ENCODE assay signal across 8 mouse cellular contexts in the genomic region with DNA sequence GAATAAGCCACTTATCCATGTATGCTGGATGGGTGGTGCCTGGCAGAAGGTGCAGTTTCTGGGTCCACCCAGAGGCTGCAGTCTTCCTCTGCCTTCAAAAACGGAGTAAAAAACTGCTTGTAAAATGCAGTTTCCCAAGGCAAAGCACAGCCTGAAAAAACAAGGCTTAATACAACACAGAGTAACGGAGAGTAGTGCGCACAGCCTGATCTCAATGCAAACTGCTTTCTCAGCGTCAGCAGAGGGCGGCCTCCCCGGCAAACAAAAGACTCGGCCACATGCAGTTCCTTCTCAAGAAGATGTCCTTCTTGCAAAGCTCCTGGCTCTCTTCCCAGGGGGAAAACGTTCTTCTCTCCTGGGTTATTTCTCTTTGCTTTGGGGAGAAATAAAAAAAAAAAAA.
DNase-seq lines count a peak whose midpoint lies in the region; ATAC-seq and TF ChIP-seq lines count a peak whose summit lies in the region.

No protein-coding gene starts in this region.

- H3K27me3 ChIP-seq in kidney, adult 2 months (replicated peaks; ENCODE audit: control insufficient read depth, insufficient read depth, low read length): no peaks in the 10 kb centered on the region
- H3K27me3 ChIP-seq in heart, adult 2 months (ENCODE audit: control insufficient read depth, insufficient read depth, low read length): no peaks in the 10 kb centered on the region
- peaks cover 4% of the 10 kb centered on the region; the same call in 1 of the 2 replicates for H3K27me3 ChIP-seq in kidney, embryonic 15.5 days
- H3K27me3 ChIP-seq in small intestine, adult 2 months (ENCODE audit: control insufficient read depth, insufficient read depth, low read length): no peaks in the 10 kb centered on the region

- no peak overlapping the region for H3K27ac ChIP-seq in kidney, adult 2 months (ENCODE audit: insufficient read depth, low read depth, low read length)
- H3K27ac ChIP-seq in heart, adult 2 months: no peak overlapping the region
- H3K27ac ChIP-seq in kidney, embryonic 15.5 days: no peak overlapping the region
- no peak overlapping the region for H3K27ac ChIP-seq in small intestine, adult 2 months (ENCODE audit: insufficient read depth, low read depth, low read length)

- no peak for ATAC-seq in kidney, embryonic 15.5 days (replicated peaks; ENCODE audit: low FRiP score)

- DNase-seq in kidney, adult 2 months: peak; percentile 35
- no peak for DNase-seq in kidney, adult 11 months
- DNase-seq in cerebellum, postnatal 10 days: peak; percentile 86 to 87
- peak; percentile 35 to 44 for DNase-seq in heart, adult 2 months
- DNase-seq in lung, postnatal 25 days (ENCODE audit: low spot score): peak; percentile 7
- no peak for DNase-seq in spleen, adult 18-20 months

- no peaks in the 10 kb centered on the region for H3K79me2 ChIP-seq in heart, adult 2 months (replicated peaks; ENCODE audit: control insufficient read depth, insufficient read depth, low read length)

- peak overlapping the region; percentile 45 for H3K4me2 ChIP-seq in kidney, embryonic 15.5 days

- intact Hi-C loops in heart, adult 2 months (cut with DNase I): no loop called here

- WGBS in kidney, adult 2 months: 19% methylated on average over 8 of the region's 8 CpGs
- 26% methylated on average over 8 of the region's 8 CpGs for WGBS in heart, adult 2 months
- WGBS in kidney, embryonic 15.5 days: 18% methylated on average over 8 of the region's 8 CpGs
- whole genome bisulfite sequencing in small intestine, adult 2 months: 20% methylated on average over 8 of the region's 8 CpGs

- no peak overlapping the region for H3K4me3 ChIP-seq in kidney, adult 2 months (ENCODE audit: insufficient read depth, low read depth, low read length)
- H3K4me3 ChIP-seq in heart, adult 2 months: peak overlapping the region; percentile 28; the same call in 1 of the 2 replicates
- 0 out of 2 replicates have a peak overlapping the region, but pooled peaks have one; percentile 12 for H3K4me3 ChIP-seq in kidney, embryonic 15.5 days (replicated peaks)
- no peak overlapping the region for H3K4me3 ChIP-seq in small intestine, adult 2 months (ENCODE audit: low read depth, low read length)

- H3K4me1 ChIP-seq in kidney, adult 2 months (ENCODE audit: control insufficient read depth, insufficient read depth, low read length): no peaks in the 10 kb centered on the region
- H3K4me1 ChIP-seq in heart, adult 2 months (ENCODE audit: control insufficient read depth, insufficient read depth, low read length): no peaks in the 10 kb centered on the region
- peaks cover 48% of the 10 kb centered on the region for H3K4me1 ChIP-seq in kidney, embryonic 15.5 days
- H3K4me1 ChIP-seq in small intestine, adult 2 months (ENCODE audit: control insufficient read depth, insufficient read depth, insufficient read length, low read length): no peaks in the 10 kb centered on the region

- TF ChIP-seq EP300 in heart, adult 2 months (IDR thresholded peaks at IDR 0.05; ENCODE audit: insufficient read depth, low read depth, low read length): no peak

- no peak for TF ChIP-seq POLR2A in kidney, adult 2 months (IDR thresholded peaks at IDR 0.05; ENCODE audit: low read depth, low read length)
- TF ChIP-seq POLR2A in heart, adult 2 months (IDR thresholded peaks at IDR 0.05; ENCODE audit: insufficient read depth, low read depth, low read length): no peak
- TF ChIP-seq POLR2A in small intestine, adult 2 months (IDR thresholded peaks at IDR 0.05; ENCODE audit: low read depth, low read length): no peak

- no peak; the same call in 1 of the 2 replicates for TF ChIP-seq CTCF in kidney, adult 2 months (conservative IDR thresholded peaks at IDR 0.05; ENCODE audit: insufficient read depth, insufficient read length, low read depth, low read length)
- TF ChIP-seq CTCF in heart, adult 2 months (IDR thresholded peaks at IDR 0.05): peak; percentile 45
- TF ChIP-seq CTCF in small intestine, adult 2 months (IDR thresholded peaks at IDR 0.05; ENCODE audit: extremely low read depth, insufficient read length, insufficient replicate concordance, low read depth, low read length): 0 out of 2 replicates have a peak, but pooled peaks have one; percentile 5

- no peaks in the 10 kb centered on the region for H3K36me3 ChIP-seq in kidney, adult 2 months (ENCODE audit: control insufficient read depth, insufficient read depth, low read length)
- no peaks in the 10 kb centered on the region for H3K36me3 ChIP-seq in heart, adult 2 months (ENCODE audit: control insufficient read depth, insufficient read depth, low read length)
- no peaks in the 10 kb centered on the region for H3K36me3 ChIP-seq in kidney, embryonic 15.5 days
- no peaks in the 10 kb centered on the region for H3K36me3 ChIP-seq in small intestine, adult 2 months (ENCODE audit: control insufficient read depth, insufficient read depth, low read length)

- no peak overlapping the region for H3K9ac ChIP-seq in heart, adult 2 months (ENCODE audit: low read depth, low read length)
- no peak overlapping the region for H3K9ac ChIP-seq in kidney, embryonic 15.5 days

- H3K9me3 ChIP-seq in kidney, embryonic 15.5 days (replicated peaks): no peaks in the 10 kb centered on the region

Comparison
In these comparisons a context has a peak if more than half of its experiments do, and no peak if none do; other contexts are left out.
1. DNase-seq: peak in kidney, adult 2 months (single experiment), cerebellum, postnatal 10 days (2 of 2), heart, adult 2 months (2 of 2) and lung, postnatal 25 days (single experiment); none in kidney, adult 11 months (single experiment) and spleen, adult 18-20 months (0 of 2).
2. H3K4me3 ChIP-seq: peak in heart, adult 2 months (single experiment) and kidney, embryonic 15.5 days (single experiment); none in kidney, adult 2 months (single experiment) and small intestine, adult 2 months (single experiment).